Mouse (Mus musculus) embryonic facial prominence, embryonic 14.5 days (tissue): ENCODE data around the gene Ddit4. TPM values are rescaled to one million over a fixed set of nuclear protein-coding genes. Genes with fewer than 3 reads are reported as not detected.

Experiments used
- ATAC-seq: fragments of 200-750 bp; cut with Nextera tagmentation; 2 replicates; pipeline ENCODE4 v1.8.0; 2017; ENCODE audit warnings: low read depth, moderate number of reproducible peaks, moderate TSS enrichment
- DNase-seq: peaks from one replicate; pipeline ENCODE4 v3.0.0-alpha.2; 2015; ENCODE audit warnings: low spot score
- H3K27ac ChIP-seq: fragments of 300-500 bp; sonication (generic); replicated peaks from 2 replicates; pipeline ENCODE4 v1.5.1; 2014; ENCODE audit warnings: low read depth, mild to moderate bottlenecking, low read length, moderate library complexity
- H3K27me3 ChIP-seq: fragments of 300-500 bp; sonication (generic); replicated peaks from 2 replicates; pipeline ENCODE4 v1.6.1; 2014; ENCODE audit warnings: low read length; ENCODE audit not compliant: control insufficient read depth, insufficient read depth
- H3K36me3 ChIP-seq: fragments of 300-500 bp; sonication (generic); 2 replicates; pipeline ENCODE4 v1.6.1; 2014; ENCODE audit warnings: low read length, mixed read lengths; ENCODE audit not compliant: control insufficient read depth, insufficient read depth
- H3K4me1 ChIP-seq: fragments of 300-500 bp; sonication (generic); 2 replicates; pipeline ENCODE4 v1.6.1; 2014; ENCODE audit warnings: antibody characterized with exemption, low read length; ENCODE audit not compliant: control insufficient read depth, insufficient read depth
- H3K4me2 ChIP-seq: fragments of 300-500 bp; sonication (generic); 2 replicates; pipeline ENCODE4 v1.6.1; 2014; ENCODE audit warnings: low read depth, mild to moderate bottlenecking, low read length, moderate library complexity, mixed read lengths
- H3K4me3 ChIP-seq: fragments of 300-500 bp; sonication (generic); 2 replicates; pipeline ENCODE4 v1.5.1; 2014; ENCODE audit warnings: low read depth, mild to moderate bottlenecking, low read length
- H3K9ac ChIP-seq: fragments of 300-500 bp; sonication (generic); 2 replicates; pipeline ENCODE4 v1.6.1; 2014; ENCODE audit warnings: low read depth, mild to moderate bottlenecking, low read length, moderate library complexity, mixed read lengths
- H3K9me3 ChIP-seq: fragments of 300-500 bp; sonication (generic); 2 replicates; pipeline ENCODE4 v1.6.1; 2016; ENCODE audit warnings: low read length; ENCODE audit not compliant: control insufficient read depth
- WGBS: fragments of 180-500 bp; shearing (Covaris S2); extraction: QIAGEN DNeasy Blood & Tissue Kit; methylation state at CpG from one replicate; pipeline ENCODE4 v1.1.7; 2014; 5-methylcytosine and 5-hydroxymethylcytosine counted together
- polyA plus RNA-seq: library from polyadenylated mRNA; unstranded; fragments of >200 nt; fragmentation: Nextera tagmentation; extraction: Ambion mirVana; gene quantifications from 2 replicates; pipeline ENCODE4 v1.2.1, GENCODE M21; 2014

The Ddit4 gene
- polyA plus RNA-seq, 1 experiment from 2014 or later: 9.2 TPM

GRCm38 (mm10) chr10:59939081-59939480 is 12.6 kb downstream of the Ddit4 start:
- ATAC-seq (no peak), DNase-seq (no peak)
- Histone ChIP-seq H3K4me2 (no peak overlapping the region), H3K27me3 (no peaks in the 10 kb centered on the region), H3K4me1 (peaks cover 18% of the 10 kb centered on the region), H3K4me3 (no peak overlapping the region), H3K9me3 (no peaks in the 10 kb centered on the region), H3K9ac (no peak overlapping the region), H3K36me3 (no peaks in the 10 kb centered on the region), H3K27ac (no peak overlapping the region)
- 50% methylated on average over 1 of the region's 1 CpGs for WGBS

GRCm38 (mm10) chr10:59938662-59939061 is 13.0 kb downstream of the Ddit4 start:
- Histone ChIP-seq H3K9ac (no peak overlapping the region), H3K4me2 (no peak overlapping the region), H3K27me3 (no peaks in the 10 kb centered on the region), H3K9me3 (no peaks in the 10 kb centered on the region), H3K4me1 (peaks cover 16% of the 10 kb centered on the region), H3K27ac (no peak overlapping the region), H3K4me3 (no peak overlapping the region), H3K36me3 (no peaks in the 10 kb centered on the region)
- 77% methylated on average over 5 of the region's 5 CpGs for WGBS
- ATAC-seq (no peak), DNase-seq (no peak)

GRCm38 (mm10) chr10:59936058-59936856 is 15.4 kb downstream of the Ddit4 start:
- WGBS: 35% methylated on average over 8 of the region's 8 CpGs
- no peak for ATAC-seq
- H3K4me3 ChIP-seq: no peak overlapping the region
- H3K4me1 ChIP-seq: no peaks in the 10 kb centered on the region; the same call in 1 of the 2 replicates
- H3K9me3 ChIP-seq: no peaks in the 10 kb centered on the region
- H3K27ac ChIP-seq: no peak overlapping the region
- DNase-seq: peak; percentile 42
- H3K4me2 ChIP-seq: no peak overlapping the region
- no peaks in the 10 kb centered on the region for H3K27me3 ChIP-seq
- 0 out of 2 replicates have a peak overlapping the region, but pooled peaks have one; percentile 34 for H3K9ac ChIP-seq
- H3K36me3 ChIP-seq: no peaks in the 10 kb centered on the region

GRCm38 (mm10) chr10:59934039-59934438 is 17.6 kb downstream of the Ddit4 start:
- no peaks in the 10 kb centered on the region for H3K36me3 ChIP-seq
- no peaks in the 10 kb centered on the region for H3K9me3 ChIP-seq
- H3K9ac ChIP-seq: no peak overlapping the region
- no peaks in the 10 kb centered on the region; the same call in 1 of the 2 replicates for H3K4me1 ChIP-seq
- no peak overlapping the region for H3K4me2 ChIP-seq
- no peak overlapping the region for H3K4me3 ChIP-seq
- H3K27ac ChIP-seq: no peak overlapping the region
- 54% methylated on average over 3 of the region's 3 CpGs for WGBS
- no peak for DNase-seq
- ATAC-seq: no peak
- H3K27me3 ChIP-seq: no peaks in the 10 kb centered on the region

GRCm38 (mm10) chr10:59932521-59932920 is 19.1 kb downstream of the Ddit4 start:
- no peak overlapping the region for H3K4me3 ChIP-seq
- WGBS: 62% methylated on average over 6 of the region's 6 CpGs
- H3K36me3 ChIP-seq: no peaks in the 10 kb centered on the region
- H3K4me1 ChIP-seq: no peaks in the 10 kb centered on the region; the same call in 1 of the 2 replicates
- no peaks in the 10 kb centered on the region for H3K9me3 ChIP-seq
- DNase-seq (no peak), ATAC-seq (no peak)
- H3K27ac ChIP-seq: no peak overlapping the region
- H3K4me2 ChIP-seq: no peak overlapping the region
- H3K27me3 ChIP-seq: no peaks in the 10 kb centered on the region
- H3K9ac ChIP-seq: no peak overlapping the region

GRCm38 (mm10) chr10:59930996-59931395 is 20.6 kb downstream of the Ddit4 start:
- H3K4me3 ChIP-seq: no peak overlapping the region
- peak; percentile 74 for DNase-seq
- H3K4me1 ChIP-seq: no peaks in the 10 kb centered on the region; the same call in 1 of the 2 replicates
- 39% methylated on average over 10 of the region's 10 CpGs for WGBS
- H3K36me3 ChIP-seq: no peaks in the 10 kb centered on the region
- no peaks in the 10 kb centered on the region for H3K9me3 ChIP-seq
- peak; percentile 87 for ATAC-seq
- no peak overlapping the region for H3K27ac ChIP-seq
- no peaks in the 10 kb centered on the region for H3K27me3 ChIP-seq
- H3K4me2 ChIP-seq: no peak overlapping the region
- no peak overlapping the region for H3K9ac ChIP-seq

- Histone ChIP-seq H3K27ac (no peak overlapping the region), H3K4me1 (0 out of 2 replicates have a peak, but pooled peaks cover 1% of the 10 kb centered on the region), H3K9me3 (no peaks in the 10 kb centered on the region), H3K4me3 (no peak overlapping the region), H3K9ac (no peak overlapping the region), H3K4me2 (no peak overlapping the region), H3K27me3 (no peaks in the 10 kb centered on the region), H3K36me3 (no peaks in the 10 kb centered on the region)
- DNase-seq: no peak
- WGBS: 66% methylated on average over 7 of the region's 7 CpGs
- ATAC-seq: no peak
Measured at GRCm38 (mm10) chr10:59929205-59929604, 22.4 kb downstream of the Ddit4 start.

- H3K9me3 ChIP-seq: no peaks in the 10 kb centered on the region
- ATAC-seq (no peak), DNase-seq (no peak)
- no peak overlapping the region for H3K4me2 ChIP-seq
- no peak overlapping the region for H3K4me3 ChIP-seq
- H3K27ac ChIP-seq: no peak overlapping the region
- H3K36me3 ChIP-seq: no peaks in the 10 kb centered on the region
- 26% methylated on average over 3 of the region's 3 CpGs for WGBS
- peaks cover 23% of the 10 kb centered on the region for H3K4me1 ChIP-seq
- no peaks in the 10 kb centered on the region for H3K27me3 ChIP-seq
- H3K9ac ChIP-seq: no peak overlapping the region
Measured at GRCm38 (mm10) chr10:59924305-59924704, 27.3 kb downstream of the Ddit4 start.

GRCm38 (mm10) chr10:59923493-59923892 is 28.1 kb downstream of the Ddit4 start:
- ATAC-seq (no peak), DNase-seq (no peak)
- no peaks in the 10 kb centered on the region for H3K9me3 ChIP-seq
- H3K9ac ChIP-seq: no peak overlapping the region
- peaks cover 23% of the 10 kb centered on the region for H3K4me1 ChIP-seq
- H3K36me3 ChIP-seq: no peaks in the 10 kb centered on the region
- H3K27me3 ChIP-seq: no peaks in the 10 kb centered on the region
- H3K4me3 ChIP-seq: no peak overlapping the region
- no peak overlapping the region for H3K4me2 ChIP-seq
- WGBS: 76% methylated on average over 2 of the region's 2 CpGs
- H3K27ac ChIP-seq: no peak overlapping the region; the same call in 1 of the 2 replicates
